Mouse (Mus musculus): ENCODE measurements around the gene Apoh. TPM values are rescaled to one million over a fixed set of nuclear protein-coding genes. Genes with fewer than 3 reads are reported as not detected.

The Apoh gene
- 0.24 TPM in 1 of 2 replicates, not detected in the other for polyA plus RNA-seq (2015; fragmentation: Nextera tagmentation; extraction: Ambion mirVana)

DNA sequence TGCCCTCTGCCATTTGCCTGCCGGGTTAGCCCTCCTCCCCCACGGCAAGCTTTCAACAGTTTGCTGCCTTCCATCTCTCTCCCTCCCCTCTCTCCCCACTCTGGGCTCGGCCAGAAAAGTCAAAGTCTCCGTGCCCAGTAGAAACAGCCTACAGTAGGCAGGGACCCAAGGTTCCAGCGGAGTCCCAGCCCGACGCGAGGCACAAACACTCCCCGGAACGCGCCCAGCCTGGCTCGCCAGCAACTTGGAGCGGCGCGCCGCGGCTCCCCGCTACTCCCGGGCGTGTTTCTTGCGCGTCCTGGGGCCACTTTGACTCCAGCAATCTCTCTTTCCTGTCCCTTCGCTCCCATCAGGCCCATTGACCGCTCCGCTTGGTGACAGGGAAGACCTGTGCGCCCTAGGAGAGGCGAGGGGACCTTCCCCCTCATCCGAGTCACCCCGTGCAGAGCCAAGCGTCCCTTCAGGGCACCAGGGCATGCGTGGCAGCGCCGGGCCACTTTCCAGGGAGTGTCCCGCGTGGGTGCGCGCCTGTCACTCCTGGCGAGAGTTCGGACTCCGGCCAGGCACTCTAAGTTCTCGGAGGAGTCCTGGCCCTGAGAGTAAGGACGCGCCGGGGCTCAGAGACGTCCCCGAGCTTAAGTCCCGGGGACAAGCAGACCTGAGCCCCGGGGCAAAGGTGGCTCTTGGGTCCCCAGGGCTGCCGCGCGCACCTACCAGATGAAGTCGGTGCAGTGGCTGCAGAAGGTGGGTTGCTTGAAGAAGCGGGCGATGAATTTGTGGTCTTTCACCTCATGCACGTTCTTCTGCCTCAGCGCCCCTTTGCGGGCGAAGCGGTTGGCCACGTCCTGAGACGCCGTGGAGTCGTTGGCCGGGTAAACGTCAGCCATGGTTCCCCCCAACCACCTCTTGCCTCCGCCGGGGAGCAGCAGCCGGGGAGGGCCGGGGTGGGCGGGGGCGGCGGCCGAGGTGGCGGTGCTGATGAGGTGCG, at the start of gene Apoh:
Apoh (plus strand) TSS at position 574 of the 988 bp plus-strand sequence.
- no peak; the same call in 1 of the 2 replicates for ATAC-seq
- H3K4me1 ChIP-seq (replicated peaks; ENCODE audit: control insufficient read depth, insufficient read depth, low read length): peaks cover 21% of the 10 kb centered on the region
- no peaks in the 10 kb centered on the region for H3K36me3 ChIP-seq (ENCODE audit: control insufficient read depth, insufficient read depth)
- H3K9me3 ChIP-seq (ENCODE audit: control insufficient read depth, low read length): no peaks in the 10 kb centered on the region
- no peaks in the 10 kb centered on the region for H3K27me3 ChIP-seq (replicated peaks; ENCODE audit: control insufficient read depth, insufficient read depth, low read length)
- peak within 1 kb of the TSS; percentile 98 for H3K4me2 ChIP-seq (ENCODE audit: low read length)
- WGBS: under 1% methylated on average over 65 of the region's 75 CpGs
- H3K9ac ChIP-seq (replicated peaks; ENCODE audit: low read depth, low read length): peak within 1 kb of the TSS; percentile 96
- peak within 1 kb of the TSS; percentile 87 for H3K27ac ChIP-seq (ENCODE audit: low read length)
- H3K4me3 ChIP-seq (replicated peaks; ENCODE audit: low read length): peak within 1 kb of the TSS; percentile 78

DNA sequence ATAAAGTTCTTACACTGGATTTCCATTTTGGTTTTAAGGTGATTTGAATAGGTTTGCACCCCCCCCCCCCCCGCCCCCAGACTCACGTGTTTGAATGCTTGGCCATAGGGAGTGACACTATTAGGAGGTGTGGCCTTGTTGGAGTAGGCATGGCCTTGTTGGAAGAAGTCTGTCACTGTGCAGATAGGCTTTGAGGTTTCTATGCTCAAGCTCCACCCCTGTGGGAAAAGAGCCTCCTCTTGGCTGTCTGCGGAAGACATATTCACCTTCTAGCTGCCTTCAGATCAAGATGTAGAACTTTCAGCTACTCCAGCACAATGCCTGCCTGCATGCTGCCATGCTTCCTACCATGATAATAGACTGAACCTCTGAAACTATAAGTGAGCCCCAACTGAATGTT, 49.3 kb upstream of the Apoh start:
- ATAC-seq: no peak
- 67% methylated on average over 3 of the region's 3 CpGs for WGBS
- Histone ChIP-seq H3K27me3 (replicated peaks; ENCODE audit: control insufficient read depth, insufficient read depth, low read length) (no peaks in the 10 kb centered on the region), H3K27ac (ENCODE audit: low read length) (no peak overlapping the region), H3K9ac (replicated peaks; ENCODE audit: low read depth, low read length) (no peak overlapping the region), H3K4me1 (replicated peaks; ENCODE audit: control insufficient read depth, insufficient read depth, low read length) (peaks cover 9% of the 10 kb centered on the region; the same call in 1 of the 2 replicates), H3K4me3 (replicated peaks; ENCODE audit: low read length) (no peak overlapping the region), H3K9me3 (ENCODE audit: control insufficient read depth, low read length) (no peaks in the 10 kb centered on the region), H3K36me3 (ENCODE audit: control insufficient read depth, insufficient read depth) (no peaks in the 10 kb centered on the region), H3K4me2 (ENCODE audit: low read length) (no peak overlapping the region)

DNA sequence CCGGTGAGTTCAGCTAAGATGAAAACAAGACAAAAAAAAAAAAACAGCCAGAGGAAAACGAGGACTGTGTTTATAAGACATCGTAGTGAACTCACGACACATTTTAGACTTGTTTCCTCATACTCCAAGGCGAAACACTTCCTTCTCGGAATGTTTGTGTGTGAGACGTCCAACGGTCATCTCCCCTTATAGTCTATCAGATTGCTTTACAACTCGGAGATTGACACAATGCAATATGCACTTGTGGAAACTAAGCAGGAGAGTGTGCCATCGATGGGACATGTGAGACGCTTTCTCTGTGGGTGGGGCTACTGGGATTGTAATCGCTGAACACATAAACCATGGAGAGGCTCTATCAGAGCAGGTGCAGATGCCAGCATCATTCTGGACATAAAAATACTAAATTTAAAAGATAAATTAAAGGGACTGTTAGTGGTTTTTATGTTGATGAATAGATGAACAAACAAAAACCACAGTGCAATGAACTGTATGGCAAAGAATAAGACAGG, 48.8 kb upstream of the Apoh start:
- H3K36me3 ChIP-seq (ENCODE audit: control insufficient read depth, insufficient read depth): no peaks in the 10 kb centered on the region
- WGBS: 91% methylated on average over 12 of the region's 12 CpGs
- H3K9me3 ChIP-seq (ENCODE audit: control insufficient read depth, low read length): no peaks in the 10 kb centered on the region
- no peak for ATAC-seq
- no peak overlapping the region for H3K4me2 ChIP-seq (ENCODE audit: low read length)
- H3K27ac ChIP-seq (ENCODE audit: low read length): no peak overlapping the region
- H3K4me1 ChIP-seq (replicated peaks; ENCODE audit: control insufficient read depth, insufficient read depth, low read length): peaks cover 9% of the 10 kb centered on the region; the same call in 1 of the 2 replicates
- H3K27me3 ChIP-seq (replicated peaks; ENCODE audit: control insufficient read depth, insufficient read depth, low read length): no peaks in the 10 kb centered on the region
- H3K9ac ChIP-seq (replicated peaks; ENCODE audit: low read depth, low read length): no peak overlapping the region
- H3K4me3 ChIP-seq (replicated peaks; ENCODE audit: low read length): no peak overlapping the region

DNA sequence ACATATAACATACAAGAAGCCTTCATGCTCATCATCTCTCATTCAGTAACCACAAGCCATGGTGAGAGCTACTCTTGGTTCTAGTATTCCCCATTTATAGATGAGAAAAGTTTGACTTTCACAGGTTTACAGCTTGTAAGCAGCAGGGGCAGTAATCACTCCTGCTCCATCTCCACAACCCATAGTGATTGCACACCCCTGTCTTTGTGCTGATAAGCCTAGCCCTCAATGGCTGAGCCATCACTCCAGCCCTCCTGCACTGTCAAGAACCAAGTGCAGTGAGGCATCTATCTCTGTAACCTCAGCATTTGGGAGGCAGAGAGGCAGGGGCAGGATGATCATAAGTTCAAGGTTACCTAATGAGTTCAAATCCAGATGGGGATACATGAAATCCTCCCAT, 47.8 kb upstream of the Apoh start:
- Histone ChIP-seq H3K9ac (replicated peaks; ENCODE audit: low read depth, low read length) (no peak overlapping the region), H3K4me2 (ENCODE audit: low read length) (no peak overlapping the region), H3K27ac (ENCODE audit: low read length) (no peak overlapping the region), H3K27me3 (replicated peaks; ENCODE audit: control insufficient read depth, insufficient read depth, low read length) (no peaks in the 10 kb centered on the region), H3K4me1 (replicated peaks; ENCODE audit: control insufficient read depth, insufficient read depth, low read length) (peaks cover 9% of the 10 kb centered on the region; the same call in 1 of the 2 replicates), H3K9me3 (ENCODE audit: control insufficient read depth, low read length) (no peaks in the 10 kb centered on the region), H3K4me3 (replicated peaks; ENCODE audit: low read length) (no peak overlapping the region), H3K36me3 (ENCODE audit: control insufficient read depth, insufficient read depth) (no peaks in the 10 kb centered on the region)
- ATAC-seq: no peak

DNA sequence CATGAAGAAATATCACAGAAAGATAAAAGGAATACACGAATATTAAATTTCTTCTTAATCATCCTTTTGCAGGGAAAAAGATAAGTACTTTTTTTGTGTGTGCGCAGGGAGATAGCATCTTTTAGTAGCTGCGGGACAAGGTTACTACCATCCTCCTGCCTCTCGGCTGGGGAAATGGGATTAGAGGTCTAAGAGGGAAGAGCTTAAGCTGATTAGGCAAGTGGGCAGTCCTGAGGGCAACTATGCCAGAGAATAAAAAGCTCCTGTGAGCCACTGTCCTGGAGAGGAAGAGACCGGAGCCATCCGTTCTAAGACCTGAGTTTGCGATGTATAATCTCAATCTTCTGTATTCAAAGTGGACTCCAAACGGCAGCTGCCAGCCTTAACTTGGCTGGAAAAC, 45.2 kb upstream of the Apoh start:
- no peaks in the 10 kb centered on the region for H3K9me3 ChIP-seq (ENCODE audit: control insufficient read depth, low read length)
- H3K27me3 ChIP-seq (replicated peaks; ENCODE audit: control insufficient read depth, insufficient read depth, low read length): no peaks in the 10 kb centered on the region
- no peak overlapping the region for H3K27ac ChIP-seq (ENCODE audit: low read length)
- no peak overlapping the region for H3K4me2 ChIP-seq (ENCODE audit: low read length)
- no peaks in the 10 kb centered on the region for H3K36me3 ChIP-seq (ENCODE audit: control insufficient read depth, insufficient read depth)
- ATAC-seq: no peak
- no peak overlapping the region for H3K9ac ChIP-seq (replicated peaks; ENCODE audit: low read depth, low read length)
- 39% methylated on average over 8 of the region's 8 CpGs for WGBS
- H3K4me1 ChIP-seq (replicated peaks; ENCODE audit: control insufficient read depth, insufficient read depth, low read length): peaks cover 9% of the 10 kb centered on the region; the same call in 1 of the 2 replicates
- no peak overlapping the region for H3K4me3 ChIP-seq (replicated peaks; ENCODE audit: low read length)

DNA sequence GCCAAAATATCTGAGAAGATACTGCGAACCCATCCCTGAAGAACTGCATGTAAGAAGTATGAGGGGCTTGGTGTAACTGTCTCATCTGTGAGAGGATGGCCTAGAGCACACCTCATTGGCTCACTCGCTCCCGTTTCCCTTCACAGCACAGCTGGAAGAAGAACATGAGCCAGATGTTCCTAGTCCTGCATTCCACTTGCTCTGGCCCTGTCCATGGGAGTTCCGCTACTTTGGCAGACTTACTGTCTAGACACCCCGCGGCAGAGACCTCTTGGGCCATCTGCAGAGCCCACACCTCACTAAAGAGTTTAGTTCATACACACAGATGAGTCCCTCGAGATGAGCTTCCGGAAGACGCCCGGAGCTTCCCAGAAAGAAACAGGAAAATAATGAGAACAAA, 43.2 kb upstream of the Apoh start:
- no peaks in the 10 kb centered on the region for H3K9me3 ChIP-seq (ENCODE audit: control insufficient read depth, low read length)
- no peak overlapping the region for H3K4me3 ChIP-seq (replicated peaks; ENCODE audit: low read length)
- H3K4me1 ChIP-seq (replicated peaks; ENCODE audit: control insufficient read depth, insufficient read depth, low read length): peaks cover 7% of the 10 kb centered on the region; the same call in 1 of the 2 replicates
- no peak overlapping the region for H3K4me2 ChIP-seq (ENCODE audit: low read length)
- H3K27me3 ChIP-seq (replicated peaks; ENCODE audit: control insufficient read depth, insufficient read depth, low read length): no peaks in the 10 kb centered on the region
- WGBS: 91% methylated on average over 10 of the region's 10 CpGs
- no peaks in the 10 kb centered on the region for H3K36me3 ChIP-seq (ENCODE audit: control insufficient read depth, insufficient read depth)
- no peak overlapping the region for H3K9ac ChIP-seq (replicated peaks; ENCODE audit: low read depth, low read length)
- no peak overlapping the region for H3K27ac ChIP-seq (ENCODE audit: low read length)
- no peak for ATAC-seq

DNA sequence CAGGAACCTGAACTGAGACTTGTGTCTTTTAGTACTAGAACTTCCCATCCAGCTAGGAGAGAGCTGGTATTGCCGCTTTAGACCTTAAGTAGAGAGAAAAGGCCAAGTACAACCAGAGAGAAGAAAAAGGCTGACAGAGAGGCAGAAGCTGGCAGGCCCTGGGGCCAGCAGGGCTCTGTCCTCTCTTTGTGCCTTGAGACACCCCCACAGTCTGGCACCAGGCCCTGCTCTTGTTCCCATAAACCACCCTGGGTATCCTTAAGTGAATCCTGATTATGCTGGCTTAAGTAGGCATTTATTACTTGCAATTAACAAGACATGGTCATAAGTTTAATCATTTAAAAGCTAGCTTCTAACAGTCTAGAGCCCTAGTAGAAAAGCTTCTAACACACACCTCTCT, 42.7 kb upstream of the Apoh start:
- 96% methylated on average over 1 of the region's 1 CpGs for WGBS
- H3K9ac ChIP-seq (replicated peaks; ENCODE audit: low read depth, low read length): no peak overlapping the region
- H3K4me2 ChIP-seq (ENCODE audit: low read length): no peak overlapping the region
- peaks cover 7% of the 10 kb centered on the region; the same call in 1 of the 2 replicates for H3K4me1 ChIP-seq (replicated peaks; ENCODE audit: control insufficient read depth, insufficient read depth, low read length)
- H3K27ac ChIP-seq (ENCODE audit: low read length): no peak overlapping the region
- no peak for ATAC-seq
- H3K9me3 ChIP-seq (ENCODE audit: control insufficient read depth, low read length): no peaks in the 10 kb centered on the region
- no peaks in the 10 kb centered on the region for H3K36me3 ChIP-seq (ENCODE audit: control insufficient read depth, insufficient read depth)
- no peaks in the 10 kb centered on the region for H3K27me3 ChIP-seq (replicated peaks; ENCODE audit: control insufficient read depth, insufficient read depth, low read length)
- H3K4me3 ChIP-seq (replicated peaks; ENCODE audit: low read length): no peak overlapping the region

DNA sequence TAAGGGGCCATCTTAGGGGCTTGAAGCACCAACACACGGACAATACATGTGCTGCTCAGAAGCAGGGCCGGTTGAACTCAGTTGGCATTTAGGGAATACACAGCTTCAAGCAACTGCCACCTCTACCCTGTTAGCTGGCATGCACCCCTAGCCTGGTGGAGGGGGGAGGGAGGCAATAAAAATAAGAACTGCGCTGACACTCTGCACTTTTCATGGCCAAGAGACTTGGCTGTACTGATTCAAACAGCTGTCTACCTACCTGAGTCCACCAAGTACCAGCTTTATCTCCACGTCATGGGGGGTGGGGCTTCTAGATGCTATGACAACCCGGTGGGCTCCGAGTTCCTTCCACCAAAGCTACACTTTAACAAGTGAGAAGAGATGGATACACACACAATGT, 42.1 kb upstream of the Apoh start:
- Histone ChIP-seq H3K27me3 (replicated peaks; ENCODE audit: control insufficient read depth, insufficient read depth, low read length) (no peaks in the 10 kb centered on the region), H3K4me1 (replicated peaks; ENCODE audit: control insufficient read depth, insufficient read depth, low read length) (peaks cover 7% of the 10 kb centered on the region; the same call in 1 of the 2 replicates), H3K27ac (ENCODE audit: low read length) (no peak overlapping the region), H3K9ac (replicated peaks; ENCODE audit: low read depth, low read length) (no peak overlapping the region), H3K4me2 (ENCODE audit: low read length) (no peak overlapping the region), H3K9me3 (ENCODE audit: control insufficient read depth, low read length) (no peaks in the 10 kb centered on the region), H3K36me3 (ENCODE audit: control insufficient read depth, insufficient read depth) (no peaks in the 10 kb centered on the region), H3K4me3 (replicated peaks; ENCODE audit: low read length) (no peak overlapping the region)
- ATAC-seq: no peak
- WGBS: 72% methylated on average over 6 of the region's 6 CpGs

DNA sequence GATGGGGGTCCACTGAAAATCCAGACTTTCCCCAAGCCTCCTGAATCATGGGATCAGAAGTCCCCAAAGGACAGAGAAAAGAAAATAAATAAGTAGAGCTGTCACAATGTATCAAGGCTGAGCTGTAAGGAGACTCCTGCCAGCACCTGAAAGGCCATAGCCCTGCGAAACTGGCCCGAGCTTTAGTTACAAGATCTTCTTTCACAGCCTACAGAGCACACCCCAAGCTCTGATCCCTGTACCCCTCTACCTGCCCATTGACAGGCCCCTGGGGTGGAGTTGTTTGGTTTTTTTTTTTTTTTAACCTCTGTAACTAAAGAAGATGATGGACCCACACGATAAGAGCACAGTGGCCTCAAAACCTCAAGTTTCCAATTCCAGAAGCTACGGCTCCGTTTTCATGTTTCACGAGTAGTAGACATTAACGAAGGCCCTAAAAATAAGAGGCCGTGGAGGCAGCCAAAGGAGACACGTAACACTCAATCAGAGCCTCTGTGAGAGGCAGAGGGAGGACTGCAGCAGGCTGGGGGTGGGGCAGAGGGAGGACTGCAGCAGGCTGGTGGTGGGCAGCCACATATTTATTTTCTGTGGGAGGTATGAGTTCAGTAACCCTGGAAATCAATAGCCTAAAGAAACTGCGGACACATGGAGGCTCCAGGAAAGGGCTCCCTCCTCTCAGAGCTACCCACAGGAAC, 41.2 kb upstream of the Apoh start:
- no peak for ATAC-seq
- Histone ChIP-seq H3K4me1 (replicated peaks; ENCODE audit: control insufficient read depth, insufficient read depth, low read length) (peaks cover 7% of the 10 kb centered on the region; the same call in 1 of the 2 replicates), H3K27ac (ENCODE audit: low read length) (no peak overlapping the region), H3K9me3 (ENCODE audit: control insufficient read depth, low read length) (no peaks in the 10 kb centered on the region), H3K27me3 (replicated peaks; ENCODE audit: control insufficient read depth, insufficient read depth, low read length) (no peaks in the 10 kb centered on the region), H3K9ac (replicated peaks; ENCODE audit: low read depth, low read length) (no peak overlapping the region), H3K4me3 (replicated peaks; ENCODE audit: low read length) (no peak overlapping the region), H3K36me3 (ENCODE audit: control insufficient read depth, insufficient read depth) (no peaks in the 10 kb centered on the region), H3K4me2 (ENCODE audit: low read length) (no peak overlapping the region)
- WGBS: 75% methylated on average over 10 of the region's 10 CpGs
